Mouse (Mus musculus) midbrain, embryonic 11.5 days (tissue): ENCODE results near the gene Nudc. TPM values are rescaled to one million over a fixed set of nuclear protein-coding genes. Genes with fewer than 3 reads are reported as not detected.
"Not testable (repeated sequence)": the region's sequence is repeated elsewhere in the genome, so short reads cannot be mapped to it uniquely, and the experiment has no call there.

Experiments
- ATAC-seq: fragments of 200-750 bp; cut with Nextera tagmentation; 2 replicates; pipeline ENCODE4 v1.8.0; 2017; ENCODE audit warnings: moderate TSS enrichment, moderate library complexity; ENCODE audit not compliant: low FRiP score
- DNase-seq: peaks from one replicate; pipeline ENCODE4 v3.0.0; 2015; ENCODE audit warnings: low spot score; ENCODE audit errors: missing footprints
- H3K27ac ChIP-seq: fragments of 300-500 bp; sonication (generic); 2 replicates; pipeline ENCODE4 v1.5.1; 2014; ENCODE audit warnings: low read depth, low read length
- H3K27me3 ChIP-seq: fragments of 300-500 bp; sonication (generic); 2 replicates; pipeline ENCODE4 v1.6.1; 2014; ENCODE audit warnings: mild to moderate bottlenecking, low read length, moderate library complexity, mixed read lengths; ENCODE audit not compliant: control insufficient read depth, insufficient read depth
- H3K36me3 ChIP-seq: fragments of 300-500 bp; sonication (generic); 2 replicates; pipeline ENCODE4 v1.6.1; 2014; ENCODE audit warnings: mild to moderate bottlenecking, low read length, moderate library complexity, mixed read lengths; ENCODE audit not compliant: control insufficient read depth, insufficient read depth
- H3K4me1 ChIP-seq: fragments of 300-500 bp; sonication (generic); 2 replicates; pipeline ENCODE4 v1.6.1; 2014; ENCODE audit warnings: low read length; ENCODE audit not compliant: control insufficient read depth, insufficient read depth
- H3K4me2 ChIP-seq: fragments of 300-500 bp; sonication (generic); 2 replicates; pipeline ENCODE4 v1.6.1; 2014; ENCODE audit warnings: mild to moderate bottlenecking, moderate library complexity
- H3K4me3 ChIP-seq: fragments of 300-500 bp; sonication (generic); 2 replicates; pipeline ENCODE4 v1.5.1; 2014; ENCODE audit warnings: low read depth, low read length
- H3K9ac ChIP-seq: fragments of 300-500 bp; sonication (generic); 2 replicates; pipeline ENCODE4 v1.6.1; 2014; ENCODE audit warnings: low read length
- H3K9me3 ChIP-seq: fragments of 300-500 bp; sonication (generic); 2 replicates; pipeline ENCODE4 v1.6.1; 2016; ENCODE audit warnings: low read length; ENCODE audit not compliant: control insufficient read depth
- WGBS: fragments of 180-500 bp; shearing (Covaris S2); extraction: QIAGEN DNeasy Blood & Tissue Kit; methylation state at CpG from one replicate; pipeline ENCODE4 v1.1.7; 2014; 5-methylcytosine and 5-hydroxymethylcytosine counted together
- polyA plus RNA-seq: library from polyadenylated mRNA; unstranded; fragments of >200 nt; fragmentation: Nextera tagmentation; extraction: Ambion mirVana; gene quantifications from 2 replicates; pipeline ENCODE4 v1.2.1, GENCODE M21; 2014

Gene Nudc
- polyA plus RNA-seq, 1 experiment from 2014 or later, result 330 TPM

- no peaks in the 10 kb centered on the region for H3K9me3 ChIP-seq
- no peak for ATAC-seq
- H3K27ac ChIP-seq, result no peak overlapping the region
- H3K4me2 ChIP-seq, result no peak overlapping the region
- peaks cover 4% of the 10 kb centered on the region; the same call in 1 of the 2 replicates for H3K27me3 ChIP-seq
- 12% methylated on average over 8 of the region's 8 CpGs for WGBS
- H3K36me3 ChIP-seq, result no peaks in the 10 kb centered on the region
- no peak overlapping the region for H3K4me3 ChIP-seq
- DNase-seq, result peak; percentile 95
- no peaks in the 10 kb centered on the region for H3K4me1 ChIP-seq
- no peak overlapping the region for H3K9ac ChIP-seq
Observed at GRCm38 (mm10) chr4:133512972-133513371, 32.8 kb downstream of the Nudc start.

- H3K27me3 ChIP-seq, H3K27ac ChIP-seq, H3K4me1 ChIP-seq, H3K4me2 ChIP-seq, ATAC-seq, H3K4me3 ChIP-seq, H3K36me3 ChIP-seq, DNase-seq, H3K9me3 ChIP-seq, H3K9ac ChIP-seq: not testable (repeated sequence)
- 61% methylated on average over 4 of the region's 5 CpGs for WGBS
Observed at GRCm38 (mm10) chr4:133512511-133512910, 33.3 kb downstream of the Nudc start.

- 81% methylated on average over 5 of the region's 5 CpGs for WGBS
- Histone ChIP-seq H3K9ac (no peak overlapping the region), H3K4me2 (no peak overlapping the region), H3K4me1 (no peaks in the 10 kb centered on the region), H3K27me3 (no peaks in the 10 kb centered on the region), H3K9me3 (no peaks in the 10 kb centered on the region), H3K4me3 (no peak overlapping the region), H3K36me3 (no peaks in the 10 kb centered on the region), H3K27ac (no peak overlapping the region)
- ATAC-seq (no peak), DNase-seq (no peak)
Observed at GRCm38 (mm10) chr4:133511050-133511449, 34.7 kb downstream of the Nudc start.

- DNase-seq, result no peak
- no peaks in the 10 kb centered on the region for H3K4me1 ChIP-seq
Observed at GRCm38 (mm10) chr4:133508990-133509389, 36.8 kb downstream of the Nudc start.

GRCm38 (mm10) chr4:133506573-133506972 is 39.2 kb downstream of the Nudc start:
- Histone ChIP-seq H3K4me3 (no peak overlapping the region), H3K27ac (no peak overlapping the region), H3K4me1 (no peaks in the 10 kb centered on the region), H3K9ac (no peak overlapping the region), H3K9me3 (no peaks in the 10 kb centered on the region), H3K36me3 (no peaks in the 10 kb centered on the region), H3K27me3 (peaks cover 3% of the 10 kb centered on the region; the same call in 1 of the 2 replicates), H3K4me2 (no peak overlapping the region)
- no peak for ATAC-seq
- DNase-seq, result no peak
- WGBS, result 80% methylated on average over 5 of the region's 5 CpGs

More at GRCm38 (mm10) chr4:133508990-133509389, 36.8 kb downstream of the Nudc start:
- H3K36me3 ChIP-seq, result no peaks in the 10 kb centered on the region
- no peak for ATAC-seq
- no peak overlapping the region for H3K9ac ChIP-seq
- no peak overlapping the region for H3K27ac ChIP-seq
- H3K27me3 ChIP-seq, result no peaks in the 10 kb centered on the region
- 88% methylated on average over 7 of the region's 7 CpGs for whole genome bisulfite sequencing
- H3K4me3 ChIP-seq, result no peak overlapping the region
- no peaks in the 10 kb centered on the region for H3K9me3 ChIP-seq
- H3K4me2 ChIP-seq, result no peak overlapping the region

GRCm38 (mm10) chr4:133504755-133505485 is 40.9 kb downstream of the Nudc start:
- DNase-seq, result no peak
- Histone ChIP-seq H3K27ac (no peak overlapping the region), H3K4me3 (no peak overlapping the region), H3K4me2 (no peak overlapping the region), H3K9me3 (no peaks in the 10 kb centered on the region), H3K27me3 (peaks cover 12% of the 10 kb centered on the region), H3K4me1 (no peaks in the 10 kb centered on the region), H3K9ac (no peak overlapping the region), H3K36me3 (no peaks in the 10 kb centered on the region)
- 64% methylated on average over 9 of the region's 9 CpGs for WGBS
- ATAC-seq, result no peak

- Histone ChIP-seq H3K27ac (no peak overlapping the region), H3K9ac (no peak overlapping the region), H3K4me1 (no peaks in the 10 kb centered on the region), H3K27me3 (peaks cover 19% of the 10 kb centered on the region), H3K4me2 (no peak overlapping the region), H3K4me3 (no peak overlapping the region), H3K9me3 (no peaks in the 10 kb centered on the region), H3K36me3 (no peaks in the 10 kb centered on the region)
- no peak for ATAC-seq
- 66% methylated on average over 5 of the region's 5 CpGs for WGBS
- no peak for DNase-seq
Observed at GRCm38 (mm10) chr4:133504300-133504699, 41.5 kb downstream of the Nudc start.

- DNase-seq, result no peak
- H3K9ac ChIP-seq, result no peak overlapping the region
- H3K27me3 ChIP-seq, result peaks cover 46% of the 10 kb centered on the region
Observed at GRCm38 (mm10) chr4:133501514-133501913, 44.3 kb downstream of the Nudc start.

GRCm38 (mm10) chr4:133498160-133498724 is 47.6 kb downstream of the Nudc start, which contains the start of gene Trnp1:
Gene Trnp1 (minus strand): TSS chr4:133498550.
- DNase-seq, result peak; percentile 94
- WGBS, result under 1% methylated on average over 47 of the region's 53 CpGs
- ATAC-seq, result peak; percentile 88
- peak within 1 kb of the TSS; percentile 99 for H3K4me2 ChIP-seq
- peak within 1 kb of the TSS; percentile 60 for H3K9ac ChIP-seq
- no peaks in the 10 kb centered on the region for H3K9me3 ChIP-seq
- peaks cover 14% of the 10 kb centered on the region for H3K4me1 ChIP-seq
- no peaks in the 10 kb centered on the region for H3K36me3 ChIP-seq
- H3K4me3 ChIP-seq, result peak within 1 kb of the TSS; percentile 56
- peaks cover 67% of the 10 kb centered on the region for H3K27me3 ChIP-seq
- H3K27ac ChIP-seq, result no peak within 1 kb of the TSS

More at GRCm38 (mm10) chr4:133501514-133501913, 44.3 kb downstream of the Nudc start:
- Histone ChIP-seq H3K36me3 (no peaks in the 10 kb centered on the region), H3K4me2 (no peak overlapping the region), H3K9me3 (no peaks in the 10 kb centered on the region), H3K4me1 (peaks cover 10% of the 10 kb centered on the region), H3K4me3 (no peak overlapping the region), H3K27ac (no peak overlapping the region)
- no peak for ATAC-seq
- WGBS, result 75% methylated on average over 7 of the region's 7 CpGs
